Mouse (Mus musculus) MEL-GATA-1-ER (cell line): ENCODE data around the gene Ddx19a.
A peak's percentile ranks its signal among the peaks of the same experiment; 100 is the strongest.
"Not testable (repeated sequence)": the region's sequence is repeated elsewhere in the genome, so short reads cannot be mapped to it uniquely, and the experiment has no call there.

Experiments used
- DNase-seq: peaks from one replicate; pipeline ENCODE4 v3.0.0-alpha.2; 2012; ENCODE audit warnings: low read depth; ENCODE audit errors: extremely low read depth

Ddx19a gene

GRCm38 (mm10) chr8:110976532-110976931 lies 21.1 kb downstream of the Ddx19a start:
- DNase-seq = not testable (repeated sequence)

GRCm38 (mm10) chr8:110969910-110970770 lies 27.5 kb downstream of the Ddx19a start:
- no peak for DNase-seq

GRCm38 (mm10) chr8:110967326-110967725 lies 30.3 kb downstream of the Ddx19a start:
- DNase-seq = no peak

GRCm38 (mm10) chr8:110966586-110966985 lies 31.0 kb downstream of the Ddx19a start:
- DNase-seq = no peak

- DNase-seq = peak; percentile 52
Measured at GRCm38 (mm10) chr8:110965594-110965993, 32.0 kb downstream of the Ddx19a start.

GRCm38 (mm10) chr8:110964666-110965065 lies 32.9 kb downstream of the Ddx19a start:
- no peak for DNase-seq

- no peak for DNase-seq
Measured at GRCm38 (mm10) chr8:110963051-110963450, 34.5 kb downstream of the Ddx19a start.

GRCm38 (mm10) chr8:110959906-110960305 lies 37.7 kb downstream of the Ddx19a start:
- DNase-seq = no peak

- DNase-seq = no peak
Measured at GRCm38 (mm10) chr8:110959071-110959780, 38.4 kb downstream of the Ddx19a start.

GRCm38 (mm10) chr8:110958553-110958952 lies 39.0 kb downstream of the Ddx19a start:
- not testable (repeated sequence) for DNase-seq

GRCm38 (mm10) chr8:110958135-110958534 lies 39.5 kb downstream of the Ddx19a start:
- no peak for DNase-seq

- no peak for DNase-seq
Measured at GRCm38 (mm10) chr8:110957471-110957870, 40.1 kb downstream of the Ddx19a start.

GRCm38 (mm10) chr8:110956619-110957450 lies 40.8 kb downstream of the Ddx19a start:
- no peak for DNase-seq

GRCm38 (mm10) chr8:110954776-110955175 lies 42.8 kb downstream of the Ddx19a start:
- DNase-seq = no peak

- no peak for DNase-seq
Measured at GRCm38 (mm10) chr8:110950065-110950484, 47.5 kb downstream of the Ddx19a start.

- DNase-seq = no peak
Measured at GRCm38 (mm10) chr8:110945716-110946115, 51.9 kb downstream of the Ddx19a start.

- DNase-seq = no peak
Measured at GRCm38 (mm10) chr8:110944276-110944876, 53.2 kb downstream of the Ddx19a start.

GRCm38 (mm10) chr8:110941453-110941948 lies 56.1 kb downstream of the Ddx19a start:
- peak; percentile 75 for DNase-seq

GRCm38 (mm10) chr8:110940682-110941452 lies 56.7 kb downstream of the Ddx19a start:
- DNase-seq = no peak
